Mouse (Mus musculus) CH12.LX (cell line): ENCODE measurements around the gene Adam10. TPM values are rescaled to one million over a fixed set of nuclear protein-coding genes. Genes with fewer than 3 reads are reported as not detected.
A peak's percentile ranks its signal among the peaks of the same experiment; 100 is the strongest.

Experiments used
- DNase-seq: peaks from one replicate; pipeline ENCODE4 v3.0.0-alpha.2; 2013; ENCODE audit errors: extremely low read depth
- H3K27ac ChIP-seq: 2 replicates; pipeline ENCODE4 v1.5.1; 2012; ENCODE audit warnings: low read depth, mild to moderate bottlenecking, control low read depth, moderate library complexity; ENCODE audit not compliant: insufficient read depth
- H3K27me3 ChIP-seq: replicated peaks from 2 replicates; pipeline ENCODE3; 2012; ENCODE audit warnings: inconsistent platforms
- H3K36me3 ChIP-seq, 2 experiments: replicated peaks in 1 of 2; 2 replicates each; pipeline versions ENCODE3 to v1.6.1; 2012; ENCODE audit warnings: inconsistent platforms in 1 of 2, low read length in 1 of 2, mild to moderate bottlenecking in 1 of 2, mixed read lengths in 1 of 2, moderate library complexity in 1 of 2; ENCODE audit not compliant: control insufficient read depth in 1 of 2, insufficient read depth in 1 of 2
- H3K4me1 ChIP-seq, 2 experiments: 2 replicates each; pipeline ENCODE4 v1.6.1; 2012; ENCODE audit warnings: inconsistent platforms in 1 of 2, moderate library complexity in 1 of 2; ENCODE audit not compliant: insufficient read depth in 2 of 2, control insufficient read depth in 1 of 2
- H3K4me2 ChIP-seq: 2 replicates; pipeline ENCODE4 v1.6.1; 2012; ENCODE audit warnings: low read depth, mild to moderate bottlenecking, control low read depth; ENCODE audit not compliant: poor library complexity, insufficient read depth, severe bottlenecking
- H3K4me3 ChIP-seq, 3 experiments: fragments of 150-350 bp in 1 of 3; sonication (generic) in 1 of 3; replicated peaks in 1 of 3; 2 replicates each; pipeline versions ENCODE3 to v1.5.1; 2011 to 2012; ENCODE audit warnings: low read depth in 2 of 3, low read length in 2 of 3, mild to moderate bottlenecking in 2 of 3, moderate library complexity in 2 of 3, control low read depth in 1 of 3, improper control_type of control experiment in 1 of 3, inconsistent platforms in 1 of 3, mixed read lengths in 1 of 3; ENCODE audit not compliant: poor library complexity in 1 of 3
- H3K79me2 ChIP-seq: replicated peaks from 2 replicates; pipeline ENCODE4 v1.6.1; 2012; ENCODE audit warnings: mild to moderate bottlenecking, moderate library complexity; ENCODE audit not compliant: control insufficient read depth, poor library complexity, insufficient read depth, severe bottlenecking; ENCODE audit errors: extremely low read depth
- H3K9ac ChIP-seq: 2 replicates; pipeline ENCODE4 v1.6.1; 2012; ENCODE audit warnings: low read depth, mild to moderate bottlenecking, control low read depth, moderate library complexity; ENCODE audit not compliant: insufficient read depth
- H3K9me3 ChIP-seq: replicated peaks from 2 replicates; pipeline ENCODE3; 2012; ENCODE audit warnings: low read length, inconsistent platforms, mixed read lengths
- CTCF ChIP-seq, 2 experiments: IDR thresholded peaks in 1 of 2; conservative IDR thresholded peaks in 1 of 2; 2 replicates each; pipeline ENCODE4 v1.5.1; 2011 to 2012; ENCODE audit warnings: low read depth in 2 of 2, low read length in 2 of 2, improper control_type of control experiment in 1 of 2, inconsistent platforms in 1 of 2, mild to moderate bottlenecking in 1 of 2, moderate library complexity in 1 of 2
- GABPA ChIP-seq: IDR thresholded peaks from 2 replicates; pipeline ENCODE4 v1.6.1; 2012; ENCODE audit warnings: low read depth, low read length, improper control_type of control experiment, inconsistent platforms; ENCODE audit not compliant: insufficient replicate concordance
- HCFC1 ChIP-seq: IDR thresholded peaks from 2 replicates; pipeline ENCODE4 v1.6.1; 2012; ENCODE audit warnings: low read depth, mild to moderate bottlenecking, inconsistent platforms, low read length, improper control_type of control experiment
- JUN ChIP-seq: IDR thresholded peaks from 2 replicates; pipeline ENCODE4 v1.6.1; 2011; ENCODE audit warnings: low read depth, mild to moderate bottlenecking, low read length, improper control_type of control experiment, moderate library complexity; ENCODE audit not compliant: insufficient read depth
- JUND ChIP-seq: conservative IDR thresholded peaks from 2 replicates; pipeline ENCODE4 v1.6.1; 2011; ENCODE audit warnings: low read depth, low read length, improper control_type of control experiment
- KAT2A ChIP-seq: IDR thresholded peaks from 2 replicates; pipeline ENCODE4 v1.6.1; 2012; ENCODE audit warnings: low read length, improper control_type of control experiment, inconsistent platforms; ENCODE audit not compliant: insufficient replicate concordance
- MAFK ChIP-seq: IDR thresholded peaks from 2 replicates; pipeline ENCODE4 v1.6.1; 2011; ENCODE audit warnings: low read length, improper control_type of control experiment; ENCODE audit not compliant: insufficient replicate concordance
- MAX ChIP-seq: IDR thresholded peaks from 2 replicates; pipeline ENCODE4 v1.6.1; 2011; ENCODE audit warnings: low read length, improper control_type of control experiment
- MXI1 ChIP-seq: IDR thresholded peaks from 2 replicates; pipeline ENCODE4 v1.6.1; 2011; ENCODE audit warnings: mild to moderate bottlenecking, low read depth, low read length, improper control_type of control experiment
- MYC ChIP-seq: IDR thresholded peaks from 2 replicates; pipeline ENCODE4 v1.6.1; 2011; ENCODE audit warnings: low read depth, mild to moderate bottlenecking, improper control_type of control experiment, low read length
- NELFE ChIP-seq: IDR thresholded peaks from 2 replicates; pipeline ENCODE4 v1.6.1; 2011; ENCODE audit warnings: low read depth, low read length, improper control_type of control experiment
- PAX5 ChIP-seq: IDR thresholded peaks from 2 replicates; pipeline ENCODE4 v1.6.1; 2012; ENCODE audit warnings: low read length, inconsistent platforms, mixed read lengths
- RAD21 ChIP-seq: IDR thresholded peaks from 2 replicates; pipeline ENCODE4 v1.6.1; 2011; ENCODE audit warnings: low read depth, mild to moderate bottlenecking, low read length, improper control_type of control experiment, moderate library complexity
- RCOR1 ChIP-seq: conservative IDR thresholded peaks from 2 replicates; pipeline ENCODE4 v1.6.1; 2012; ENCODE audit warnings: low read depth, mild to moderate bottlenecking, inconsistent platforms, low read length, improper control_type of control experiment
- SIN3A ChIP-seq: IDR thresholded peaks from 2 replicates; pipeline ENCODE4 v1.6.1; 2012; ENCODE audit warnings: low read length, improper control_type of control experiment, inconsistent platforms
- SMC3 ChIP-seq: IDR thresholded peaks from 2 replicates; pipeline ENCODE4 v1.6.1; 2011; ENCODE audit warnings: low read depth, low read length, improper control_type of control experiment
- TCF12 ChIP-seq: IDR thresholded peaks from 2 replicates; pipeline ENCODE4 v1.6.1; 2014; ENCODE audit warnings: low read depth, mild to moderate bottlenecking, inconsistent platforms, low read length, improper control_type of control experiment
- USF1 ChIP-seq: IDR thresholded peaks from 2 replicates; pipeline ENCODE4 v1.6.1; 2014; ENCODE audit warnings: low read depth, mild to moderate bottlenecking, inconsistent platforms, low read length, improper control_type of control experiment
- USF2 ChIP-seq: conservative IDR thresholded peaks from 2 replicates; pipeline ENCODE4 v1.6.1; 2011; ENCODE audit warnings: low read depth, low read length, improper control_type of control experiment
- dilution Hi-C: fragments of 300-500 bp; cut with MboI; formaldehyde crosslinking; loops from 2 replicates; pipeline ENCODE4 v1.14.3; 2020; ENCODE audit warnings: low sequenced_read_pairs; ENCODE audit not compliant: extremely low pct_unique_long_range_greater_than_20kb, extremely low pct_ligation_motif_present
- in situ Hi-C: fragments of 300-500 bp; cut with MboI; formaldehyde crosslinking; loops from 3 replicates; pipeline ENCODE4 v1.14.3; 2019; ENCODE audit warnings: low sequenced_read_pairs, low pct_ligation_motif_present, low pct_unique_long_range_greater_than_20kb, mixed read lengths
- polyA plus RNA-seq: library from polyadenylated mRNA; unstranded; fragments of >175 nt; gene quantifications from 2 replicates; pipeline ENCODE4 v1.2.1, GENCODE M21; 2012; ENCODE audit warnings: low read depth; ENCODE audit not compliant: insufficient read length
- total RNA-seq, 2 experiments: library from RNA; depleted of rRNA; stranded (reverse); fragments of 300-350 nt in 1 of 2; fragments of >200 nt in 1 of 2; gene quantifications; 2 replicates each; pipeline ENCODE4 v1.2.3; 2012 to 2014

The Adam10 gene
- total and polyA plus RNA-seq, 3 experiments = 9.3 to 28.9 (median 17.8) TPM

DNA sequence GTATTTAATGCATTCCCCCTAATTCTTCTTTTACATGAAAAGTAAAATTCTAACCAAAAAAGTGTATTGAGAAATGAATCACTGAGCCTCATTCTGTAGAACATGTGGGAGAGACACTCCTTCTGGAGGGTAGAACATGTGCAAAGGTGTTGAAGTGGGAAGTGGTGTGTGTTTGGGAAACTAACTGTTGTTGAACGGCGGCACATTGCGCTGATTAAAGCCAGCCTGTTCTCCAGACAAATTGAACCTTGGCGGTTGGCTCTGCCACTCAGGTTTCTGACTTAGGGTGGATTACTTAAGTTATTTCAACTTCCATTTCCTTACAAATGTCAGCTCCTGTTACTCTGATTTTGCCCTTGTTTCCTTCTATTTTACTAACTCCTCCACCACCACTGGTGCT, 5.1 kb upstream of the Adam10 start:
- no peaks in the 10 kb centered on the region for H3K9me3 ChIP-seq
- H3K36me3 ChIP-seq = no peaks in the 10 kb centered on the region
- H3K9ac ChIP-seq = no peak overlapping the region
- no peak for DNase-seq
- peaks cover 5 to 16% of the 10 kb centered on the region in 2 experiments for H3K4me1 ChIP-seq
- TF ChIP-seq USF2 (no peak), MAFK (no peak), NELFE (no peak), PAX5 (no peak), SIN3A (no peak), USF1 (no peak), MAX (no peak), HCFC1 (no peak), JUN (no peak), TCF12 (no peak), MXI1 (no peak), JUND (no peak), KAT2A (no peak), RCOR1 (no peak)
- dilution Hi-C loops (no loop called here), in situ Hi-C loops (loop anchor here (10.0 kb wide), 2 partner anchors 251 to 401 kb away; no protein-coding TSS in a partner anchor)
- no peaks in the 10 kb centered on the region for H3K27me3 ChIP-seq
- no peak overlapping the region for H3K4me3 ChIP-seq
- H3K27ac ChIP-seq = no peak overlapping the region
- H3K79me2 ChIP-seq = no peaks in the 10 kb centered on the region
- H3K4me2 ChIP-seq = no peak overlapping the region

DNA sequence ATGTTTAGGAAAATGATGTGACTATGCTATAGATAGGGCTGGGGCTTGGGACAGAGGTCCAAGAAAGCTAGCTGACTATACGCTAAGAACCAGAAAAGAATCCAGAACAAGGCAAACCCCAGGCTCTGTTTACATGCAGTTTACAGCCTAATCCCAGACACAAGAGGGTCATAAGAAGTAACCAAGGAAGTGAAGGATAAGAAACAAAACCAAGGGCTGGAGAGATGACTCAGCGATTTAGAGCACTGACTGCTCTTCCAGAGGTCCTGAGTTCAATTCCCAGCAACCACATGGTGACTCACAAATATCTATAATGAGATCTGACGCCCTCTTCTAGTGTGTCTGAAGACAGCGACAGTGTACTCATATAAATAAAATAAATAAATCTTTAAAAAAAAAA, 3.7 kb upstream of the Adam10 start:
- Histone ChIP-seq H3K4me3 (no peak overlapping the region), H3K4me1 (peaks cover 5 to 16% of the 10 kb centered on the region in 2 experiments), H3K36me3 (no peaks in the 10 kb centered on the region), H3K79me2 (peaks cover 7% of the 10 kb centered on the region), H3K27ac (no peak overlapping the region), H3K4me2 (no peak overlapping the region), H3K27me3 (no peaks in the 10 kb centered on the region), H3K9ac (no peak overlapping the region), H3K9me3 (no peaks in the 10 kb centered on the region)
- dilution Hi-C loops (no loop called here), in situ Hi-C loops (loop anchor here (5.0 to 10.0 kb wide), 3 partner anchors 82 to 400 kb away; no protein-coding TSS in a partner anchor)
- no peak for TF ChIP-seq HCFC1
- TF ChIP-seq NELFE = no peak
- DNase-seq = no peak

- DNase-seq = no peak
- Histone ChIP-seq H3K27me3 (no peaks in the 10 kb centered on the region), H3K27ac (no peak overlapping the region), H3K36me3 (no peaks in the 10 kb centered on the region), H3K4me3 (no peak overlapping the region), H3K79me2 (peaks cover 13% of the 10 kb centered on the region), H3K9ac (no peak overlapping the region), H3K9me3 (no peaks in the 10 kb centered on the region), H3K4me2 (no peak overlapping the region), H3K4me1 (peaks cover 5 to 19% of the 10 kb centered on the region in 2 experiments)
- in situ Hi-C loops (loop anchor here (5.0 to 10.0 kb wide), 3 partner anchors 81 to 399 kb away; no protein-coding TSS in a partner anchor), dilution Hi-C loops (no loop called here)
- TF ChIP-seq USF2 (no peak), RAD21 (peak; percentile 44), CTCF (conservative IDR thresholded peaks at IDR 0.05 in 1 of 2, IDR thresholded peaks at IDR 0.05 in 1 of 2; ENCODE audit: low read depth in 2 of 2, low read length in 2 of 2) (peak in 1 of 2 experiments; percentile 49; a peak in 2 of 4 replicates), GABPA (no peak), MYC (no peak), SMC3 (peak; percentile 39), MXI1 (no peak)
Measured at GRCm38 (mm10) chr9:70675961-70676360, 2.8 kb upstream of the Adam10 start.
